Mouse (Mus musculus) heart, adult 11 months (tissue): ENCODE measurements around the gene Agpat4.

Experiments used
- DNase-seq: peaks from one replicate; pipeline ENCODE4 v3.0.0; 2022

Gene Agpat4

GRCm38 (mm10) chr17:12161877-12162276, 43.4 kb downstream of the Agpat4 start:
- no peak for DNase-seq

DNA sequence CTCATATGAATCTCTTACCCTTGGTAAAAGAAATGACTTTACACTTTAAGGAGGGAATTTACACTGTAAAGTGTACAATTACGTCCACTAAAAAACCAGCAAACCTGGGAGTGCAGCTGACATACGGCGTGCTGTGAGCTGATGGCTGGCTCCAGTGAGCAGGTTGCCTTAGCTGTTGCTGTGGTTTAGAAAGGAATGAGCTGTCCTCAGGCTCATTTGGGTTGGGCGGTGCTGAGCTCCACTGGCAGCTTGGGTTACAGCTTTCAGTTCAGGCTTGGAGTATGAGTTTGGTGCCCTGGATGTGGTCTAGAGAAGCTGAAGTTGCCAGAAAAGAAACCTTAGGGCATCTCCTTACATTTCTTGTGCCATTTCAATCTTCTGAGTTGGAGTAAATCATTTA, 44.3 kb downstream of the Agpat4 start:
- no peak for DNase-seq

- DNase-seq: no peak
Observed at GRCm38 (mm10) chr17:12163403-12163802, 44.9 kb downstream of the Agpat4 start.

- DNase-seq: no peak
Observed at GRCm38 (mm10) chr17:12163903-12164302, 45.4 kb downstream of the Agpat4 start.

- DNase-seq: no peak
Observed at GRCm38 (mm10) chr17:12164507-12164906, 46.0 kb downstream of the Agpat4 start.

DNA sequence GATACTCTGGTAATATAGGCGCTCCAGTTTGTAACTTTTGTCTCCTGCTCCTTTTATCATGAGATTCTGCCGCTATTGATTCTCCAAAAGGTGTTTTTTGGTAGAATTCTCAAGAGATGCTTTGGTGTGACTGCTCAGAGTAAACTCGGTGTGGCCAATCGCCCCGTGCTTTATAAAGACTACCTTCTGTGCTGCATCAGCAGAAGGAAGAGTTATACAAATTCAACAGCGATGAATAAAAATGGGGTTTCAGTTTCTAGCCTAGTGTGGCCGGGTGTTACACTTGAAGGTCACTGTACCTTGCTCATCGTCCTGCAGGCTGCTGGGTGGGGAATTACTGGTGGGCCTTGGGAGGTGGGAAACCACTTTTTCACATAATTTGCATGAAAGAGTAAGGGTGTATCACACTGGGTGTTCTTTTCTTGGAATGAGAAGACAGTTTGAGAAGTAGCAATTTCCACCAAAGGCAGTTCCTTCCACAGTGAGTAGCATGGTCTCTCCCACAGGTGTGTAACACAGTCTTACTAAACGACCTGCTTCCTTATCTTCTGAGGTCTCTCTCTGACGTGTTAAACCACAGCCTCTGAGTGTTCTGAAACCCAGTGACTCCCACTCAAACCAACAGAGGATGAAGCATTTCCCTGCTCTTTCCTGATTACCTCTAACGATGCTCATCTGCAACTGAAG, 46.6 kb downstream of the Agpat4 start:
- DNase-seq: no peak

GRCm38 (mm10) chr17:12165701-12166100, 47.2 kb downstream of the Agpat4 start:
- DNase-seq: no peak

DNA sequence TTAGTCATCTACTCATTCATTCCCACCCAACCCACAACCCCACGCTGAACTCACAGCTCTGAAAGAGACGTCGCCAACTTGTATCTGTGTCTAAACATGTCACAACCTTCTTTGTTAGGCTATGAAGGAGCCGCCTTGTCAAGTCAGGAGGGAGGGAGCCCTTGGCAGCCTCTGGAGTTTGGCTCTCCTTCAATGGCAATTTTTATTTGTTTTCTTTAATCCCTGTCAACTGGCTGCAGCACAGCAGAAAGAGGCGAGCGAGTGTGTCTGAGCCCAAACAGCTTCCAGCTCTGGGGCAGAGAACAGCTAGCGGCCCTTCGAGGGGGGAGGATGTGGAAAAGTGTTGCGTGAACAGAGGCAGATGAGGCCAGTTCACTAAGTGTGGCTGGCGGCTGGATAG, 50.0 kb downstream of the Agpat4 start:
- DNase-seq: peak; percentile 98

GRCm38 (mm10) chr17:12169326-12169836, 50.9 kb downstream of the Agpat4 start:
- peak; percentile 87 for DNase-seq

- peak; percentile 98 for DNase-seq
Observed at GRCm38 (mm10) chr17:12170791-12171497, 52.4 kb downstream of the Agpat4 start.

DNA sequence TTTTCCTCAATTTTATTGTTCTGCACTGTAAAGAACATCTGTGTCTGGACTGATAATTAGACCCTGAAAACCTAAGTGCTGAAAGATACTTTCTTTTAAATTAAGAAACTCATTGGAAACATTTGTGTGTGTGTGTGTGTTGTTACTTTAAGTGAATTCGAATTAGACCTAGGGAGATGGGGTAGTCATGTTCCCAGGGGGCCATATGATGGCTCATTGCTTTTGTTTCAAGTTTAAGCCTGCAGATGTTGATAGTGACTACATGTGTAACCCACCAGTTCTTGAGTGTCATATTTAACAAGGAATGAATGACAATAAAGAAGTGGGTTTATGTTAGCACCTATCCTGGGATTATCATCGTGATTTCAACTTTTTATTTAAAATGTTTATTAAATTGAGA, 53.2 kb downstream of the Agpat4 start:
- no peak for DNase-seq

- DNase-seq: no peak
Observed at GRCm38 (mm10) chr17:12174221-12174620, 55.7 kb downstream of the Agpat4 start.

DNA sequence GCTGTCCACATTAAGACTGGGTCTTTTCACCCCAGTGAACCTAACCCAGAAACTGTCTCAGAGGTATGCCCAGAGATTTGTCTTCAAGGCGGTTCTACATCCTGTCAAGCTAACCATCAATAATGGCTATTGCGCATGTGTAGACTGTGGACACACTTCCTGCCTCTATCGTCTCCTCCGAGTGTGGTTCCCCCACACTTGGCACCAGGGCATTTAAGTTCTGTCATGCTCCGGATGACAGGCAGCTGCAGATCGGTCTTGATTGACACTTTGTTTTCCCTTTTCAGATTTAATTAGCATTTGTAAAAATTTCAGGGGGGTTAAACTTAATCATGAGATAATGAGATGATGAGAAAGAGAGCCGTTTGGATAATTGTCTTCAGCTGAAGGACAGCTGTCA, 56.4 kb downstream of the Agpat4 start:
- DNase-seq: no peak

DNA sequence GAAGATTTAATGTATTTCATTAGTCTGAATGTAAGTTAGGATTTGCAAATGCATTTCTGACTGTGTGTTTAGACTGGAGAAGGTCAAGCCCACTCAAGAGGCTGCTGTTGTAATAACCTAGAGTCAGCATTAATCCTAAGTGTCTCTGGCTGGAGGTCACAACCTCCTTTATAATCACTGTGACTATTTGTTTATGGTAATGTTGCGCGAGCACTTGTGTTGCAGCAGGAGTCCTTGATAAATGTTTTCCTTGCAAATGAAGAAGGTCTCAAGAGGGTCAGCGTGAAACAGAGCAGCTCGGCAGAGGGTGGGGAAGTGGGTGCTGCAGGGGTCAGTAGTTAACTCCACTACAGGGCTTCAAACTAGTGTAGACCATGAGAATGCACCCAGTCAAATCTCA, 57.1 kb downstream of the Agpat4 start:
- DNase-seq: no peak

DNA sequence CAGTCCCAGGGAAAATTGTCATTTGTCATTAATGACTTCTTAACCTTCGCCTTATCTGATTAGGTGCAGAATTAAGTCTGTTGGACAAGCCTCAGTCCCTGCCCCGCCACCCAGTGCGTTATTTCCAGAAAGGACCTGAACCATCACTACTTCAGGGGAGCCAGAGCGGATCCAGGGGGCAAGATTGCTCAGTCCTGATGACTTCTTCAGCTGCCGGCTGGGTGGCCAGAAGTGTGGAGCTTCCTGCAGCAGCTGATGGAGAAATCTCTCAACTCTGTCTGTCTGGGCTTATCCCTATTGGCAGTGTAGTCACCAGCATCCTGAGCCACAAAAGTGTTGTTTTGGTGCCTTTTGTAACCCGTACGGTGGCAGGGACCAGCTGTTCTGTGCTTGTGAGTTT, 60.8 kb downstream of the Agpat4 start:
- DNase-seq: peak; percentile 92

DNA sequence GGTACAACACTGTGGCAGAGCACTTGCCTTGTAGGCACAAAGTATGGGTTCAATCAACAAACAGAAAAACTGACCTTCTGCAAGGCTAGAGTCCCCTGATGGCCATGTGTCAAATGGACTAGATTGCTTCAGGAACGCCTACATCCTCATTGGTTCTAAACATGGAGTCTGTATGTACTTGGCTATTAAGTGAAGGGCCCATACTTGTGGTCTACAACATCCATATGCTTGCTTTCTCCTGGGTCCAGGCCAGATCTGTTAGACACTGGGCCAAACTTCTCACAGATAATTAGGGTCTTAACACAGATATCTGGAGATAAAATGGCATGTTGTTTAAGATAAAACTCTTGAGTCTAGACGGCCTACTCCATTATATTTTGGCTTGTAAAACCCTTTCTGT, 61.3 kb downstream of the Agpat4 start:
- DNase-seq: no peak

GRCm38 (mm10) chr17:12182702-12183485, 64.4 kb downstream of the Agpat4 start:
- no peak for DNase-seq

DNA sequence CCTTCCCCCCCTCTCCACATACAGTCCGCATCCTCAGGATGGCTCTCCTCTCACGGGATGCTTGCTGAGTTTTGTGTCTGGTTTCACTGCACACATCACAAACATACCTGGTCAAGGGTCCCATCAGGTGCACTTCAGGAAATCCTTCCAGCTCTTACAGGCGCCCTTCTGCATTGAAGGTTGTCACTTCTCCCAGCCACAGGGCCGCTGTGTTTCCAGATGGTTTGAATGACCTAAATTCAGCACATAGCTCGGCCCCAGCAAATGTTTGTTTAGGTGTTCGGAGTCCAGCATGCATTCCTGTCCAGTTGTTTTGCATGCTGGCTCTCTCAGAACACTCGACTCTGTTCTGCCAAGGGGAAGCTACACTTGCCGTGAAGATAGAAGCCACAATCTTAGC, 65.8 kb downstream of the Agpat4 start:
- DNase-seq: no peak

GRCm38 (mm10) chr17:12185855-12186254, 67.4 kb downstream of the Agpat4 start:
- DNase-seq: no peak

- no peak for DNase-seq
Observed at GRCm38 (mm10) chr17:12186341-12186740, 67.8 kb downstream of the Agpat4 start.

GRCm38 (mm10) chr17:12187782-12188181, 69.3 kb downstream of the Agpat4 start:
- DNase-seq: no peak

DNA sequence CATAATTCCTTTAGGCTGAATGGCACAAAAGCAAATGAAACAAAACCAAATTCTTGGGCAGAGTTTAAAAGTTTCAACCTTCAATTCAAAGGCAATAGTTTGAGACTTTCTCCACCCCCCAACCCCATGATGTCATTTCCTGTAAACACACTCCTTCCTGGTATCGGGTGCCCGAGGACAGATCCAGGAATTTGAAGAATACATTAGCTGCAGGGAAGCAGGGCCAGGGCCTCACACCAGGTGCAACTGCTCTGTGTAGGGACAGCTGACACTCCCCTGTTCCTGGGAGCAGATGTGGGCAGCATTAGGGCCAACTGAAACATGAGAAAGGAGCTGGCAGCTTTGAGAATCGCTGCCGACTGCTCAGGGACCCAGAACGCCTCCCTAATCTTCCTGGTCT, 76.6 kb downstream of the Agpat4 start:
- DNase-seq: no peak

GRCm38 (mm10) chr17:12195604-12196003, 77.1 kb downstream of the Agpat4 start:
- no peak for DNase-seq

DNA sequence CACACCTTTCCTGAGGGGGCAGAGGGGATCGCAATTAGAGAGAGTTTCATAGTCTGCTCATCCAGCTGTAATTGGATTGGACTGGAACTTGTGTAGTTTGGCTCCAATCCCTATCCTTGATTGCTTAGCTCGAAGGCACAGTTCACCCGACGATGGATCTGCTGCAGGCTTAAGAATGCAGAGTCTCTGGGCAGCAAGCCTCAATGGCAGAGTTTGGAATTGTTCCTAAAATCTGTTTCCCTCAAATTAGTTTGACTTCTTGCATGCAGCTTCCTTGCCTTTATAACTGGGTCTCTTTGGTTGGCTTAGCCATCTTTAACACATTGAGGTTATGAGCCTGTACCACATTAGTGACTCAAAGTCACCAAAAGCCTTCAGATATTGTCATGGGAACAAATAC, 81.4 kb downstream of the Agpat4 start:
- DNase-seq: no peak
